Mouse (Mus musculus) MEL (cell line): ENCODE results near the gene Rap1b. TPM values are rescaled to one million over a fixed set of nuclear protein-coding genes. Genes with fewer than 3 reads are reported as not detected.

Experiments used
- DNase-seq: peaks from one replicate; pipeline ENCODE4 v3.0.0; 2011; ENCODE audit warnings: low read depth, low spot score
- H3K27ac ChIP-seq: 2 replicates; pipeline ENCODE4 v1.5.1; 2012; ENCODE audit warnings: low read depth, mild to moderate bottlenecking, control low read depth, low read length, moderate library complexity; ENCODE audit not compliant: control insufficient read depth
- H3K27me3 ChIP-seq, 2 experiments: fragments of 150-350 bp in 1 of 2; sonication (generic) in 1 of 2; 2 replicates each; pipeline ENCODE4 v1.6.1; 2012; ENCODE audit warnings: low read length in 2 of 2, mild to moderate bottlenecking in 2 of 2, improper control_type of control experiment in 1 of 2, moderate library complexity in 1 of 2; ENCODE audit not compliant: insufficient read depth in 2 of 2, control insufficient read depth in 1 of 2
- H3K36me3 ChIP-seq, 2 experiments: 2 replicates each; pipeline ENCODE4 v1.6.1; 2012 to 2014; ENCODE audit warnings: low read length in 2 of 2, improper control_type of control experiment in 1 of 2, inconsistent platforms in 1 of 2, mild to moderate bottlenecking in 1 of 2; ENCODE audit not compliant: insufficient read depth in 2 of 2, control insufficient read depth in 1 of 2
- H3K4me1 ChIP-seq, 2 experiments: fragments of 150-350 bp in 1 of 2; sonication (generic) in 1 of 2; 2 replicates each; pipeline ENCODE4 v1.6.1; 2012; ENCODE audit warnings: low read length in 2 of 2, improper control_type of control experiment in 1 of 2, mild to moderate bottlenecking in 1 of 2; ENCODE audit not compliant: insufficient read depth in 2 of 2, control insufficient read depth in 1 of 2
- H3K4me3 ChIP-seq, 2 experiments: fragments of 150-350 bp in 1 of 2; sonication (generic) in 1 of 2; 2 replicates each; pipeline ENCODE4 v1.5.1; 2012; ENCODE audit warnings: low read depth in 2 of 2, low read length in 2 of 2, mild to moderate bottlenecking in 2 of 2, moderate library complexity in 2 of 2, control low read depth in 1 of 2, improper control_type of control experiment in 1 of 2; ENCODE audit not compliant: control insufficient read depth in 1 of 2, insufficient read depth in 1 of 2
- H3K79me2 ChIP-seq: 2 replicates; pipeline ENCODE4 v1.6.1; 2012; ENCODE audit warnings: mild to moderate bottlenecking, low read length, moderate library complexity; ENCODE audit not compliant: control insufficient read depth, poor library complexity, insufficient read depth
- H3K9ac ChIP-seq: 2 replicates; pipeline ENCODE4 v1.6.1; 2012; ENCODE audit warnings: low read depth, mild to moderate bottlenecking, control low read depth, low read length, moderate library complexity; ENCODE audit not compliant: control insufficient read depth, poor library complexity, severe bottlenecking
- H3K9me3 ChIP-seq: fragments of 150-350 bp; sonication (generic); replicated peaks from 2 replicates; pipeline ENCODE4 v1.6.1; 2012; ENCODE audit warnings: mild to moderate bottlenecking, low read length, improper control_type of control experiment, moderate library complexity; ENCODE audit not compliant: insufficient read depth
- CHD1 ChIP-seq: IDR thresholded peaks from 2 replicates; pipeline ENCODE4 v1.6.1; 2012; ENCODE audit warnings: low read depth, mild to moderate bottlenecking, inconsistent platforms, low read length, improper control_type of control experiment
- CHD2 ChIP-seq: IDR thresholded peaks from 2 replicates; pipeline ENCODE4 v1.6.1; 2011; ENCODE audit warnings: low read length, improper control_type of control experiment
- E2F4 ChIP-seq: IDR thresholded peaks from 2 replicates; pipeline ENCODE4 v1.6.1; 2011; ENCODE audit warnings: low read depth, low read length, improper control_type of control experiment, borderline replicate concordance
- ELF1 ChIP-seq: IDR thresholded peaks from 2 replicates; pipeline ENCODE4 v1.6.1; 2014; ENCODE audit warnings: low read depth, mild to moderate bottlenecking, inconsistent platforms, low read length, improper control_type of control experiment, moderate library complexity
- EP300 ChIP-seq, 2 experiments: IDR thresholded peaks; 2 replicates each; pipeline ENCODE4 v1.6.1; 2011; ENCODE audit warnings: improper control_type of control experiment in 2 of 2, low read length in 2 of 2, low read depth in 1 of 2, mild to moderate bottlenecking in 1 of 2
- ETS1 ChIP-seq: IDR thresholded peaks from 2 replicates; pipeline ENCODE4 v1.6.1; 2012; ENCODE audit warnings: low read depth, mild to moderate bottlenecking, inconsistent platforms, low read length, improper control_type of control experiment, moderate library complexity
- GATA1 ChIP-seq: IDR thresholded peaks from 2 replicates; pipeline ENCODE4 v1.6.1; 2011; ENCODE audit warnings: low read depth, low read length, improper control_type of control experiment
- HCFC1 ChIP-seq: IDR thresholded peaks from 2 replicates; pipeline ENCODE4 v1.6.1; 2012; ENCODE audit warnings: low read depth, mild to moderate bottlenecking, inconsistent platforms, low read length, improper control_type of control experiment, moderate library complexity
- JUND ChIP-seq: IDR thresholded peaks from 2 replicates; pipeline ENCODE4 v1.6.1; 2011; ENCODE audit warnings: low read depth, mild to moderate bottlenecking, improper control_type of control experiment, low read length
- KAT2A ChIP-seq: conservative IDR thresholded peaks from 2 replicates; pipeline ENCODE4 v1.6.1; 2012; ENCODE audit warnings: low read depth, low read length, improper control_type of control experiment, inconsistent platforms
- MAX ChIP-seq: IDR thresholded peaks from 2 replicates; pipeline ENCODE4 v1.6.1; 2011; ENCODE audit warnings: low read length, improper control_type of control experiment
- MAZ ChIP-seq: IDR thresholded peaks from 2 replicates; pipeline ENCODE4 v1.6.1; 2012; ENCODE audit warnings: low read depth, mild to moderate bottlenecking, inconsistent platforms, low read length, improper control_type of control experiment
- MEF2A ChIP-seq: IDR thresholded peaks from 2 replicates; pipeline ENCODE4 v1.6.1; 2014; ENCODE audit warnings: low read depth, mild to moderate bottlenecking, inconsistent platforms, low read length, improper control_type of control experiment; ENCODE audit not compliant: poor library complexity, insufficient replicate concordance, severe bottlenecking; ENCODE audit errors: extremely low read depth
- MXI1 ChIP-seq: IDR thresholded peaks from 2 replicates; pipeline ENCODE4 v1.6.1; 2011; ENCODE audit warnings: mild to moderate bottlenecking, low read depth, low read length, improper control_type of control experiment
- MYB ChIP-seq: IDR thresholded peaks from 2 replicates; pipeline ENCODE4 v1.6.1; 2011; ENCODE audit warnings: mild to moderate bottlenecking, low read depth, low read length, improper control_type of control experiment
- MYC ChIP-seq: IDR thresholded peaks from 2 replicates; pipeline ENCODE4 v1.6.1; 2011; ENCODE audit warnings: low read depth, mild to moderate bottlenecking, low read length, improper control_type of control experiment, moderate library complexity
- NELFE ChIP-seq: IDR thresholded peaks from 2 replicates; pipeline ENCODE4 v1.6.1; 2011; ENCODE audit warnings: low read depth, low read length, improper control_type of control experiment
- NRF1 ChIP-seq: IDR thresholded peaks from 2 replicates; pipeline ENCODE4 v1.6.1; 2014; ENCODE audit warnings: low read depth, mild to moderate bottlenecking, inconsistent platforms, low read length, improper control_type of control experiment, moderate library complexity; ENCODE audit not compliant: poor library complexity, insufficient read depth, severe bottlenecking
- POLR2A ChIP-seq, 2 experiments: IDR thresholded peaks; 2 replicates each; pipeline ENCODE4 v1.6.1; 2011 to 2012; ENCODE audit warnings: low read length in 2 of 2, mild to moderate bottlenecking in 2 of 2, control low read depth in 1 of 2, improper control_type of control experiment in 1 of 2, low read depth in 1 of 2, moderate library complexity in 1 of 2; ENCODE audit not compliant: control insufficient read depth in 1 of 2, insufficient read depth in 1 of 2, poor library complexity in 1 of 2
- POLR2AphosphoS2 ChIP-seq: IDR thresholded peaks from 2 replicates; pipeline ENCODE4 v1.6.1; 2011; ENCODE audit warnings: low read length, improper control_type of control experiment
- POLR2AphosphoS5 ChIP-seq: IDR thresholded peaks from 2 replicates; pipeline ENCODE4 v1.6.1; 2012; ENCODE audit warnings: low read depth, borderline replicate concordance, mild to moderate bottlenecking, inconsistent platforms, low read length, moderate library complexity, mixed read lengths
- RAD21 ChIP-seq: IDR thresholded peaks from 2 replicates; pipeline ENCODE4 v1.6.1; 2011; ENCODE audit warnings: mild to moderate bottlenecking, low read depth, low read length, improper control_type of control experiment
- RCOR1 ChIP-seq: IDR thresholded peaks from 2 replicates; pipeline ENCODE4 v1.6.1; 2012; ENCODE audit warnings: low read depth, mild to moderate bottlenecking, inconsistent platforms, low read length, improper control_type of control experiment
- SIN3A ChIP-seq: IDR thresholded peaks from 2 replicates; pipeline ENCODE4 v1.6.1; 2012; ENCODE audit warnings: low read length, improper control_type of control experiment, inconsistent platforms
- SMC3 ChIP-seq: IDR thresholded peaks from 2 replicates; pipeline ENCODE4 v1.6.1; 2011; ENCODE audit warnings: low read depth, low read length, improper control_type of control experiment
- TAL1 ChIP-seq: IDR thresholded peaks from 2 replicates; pipeline ENCODE4 v1.6.1; 2012; ENCODE audit warnings: mild to moderate bottlenecking, inconsistent platforms, low read length, moderate library complexity, mixed read lengths
- TBP ChIP-seq: IDR thresholded peaks from 2 replicates; pipeline ENCODE4 v1.8.0; 2011; ENCODE audit warnings: low read depth, low read length, improper control_type of control experiment
- TCF12 ChIP-seq: IDR thresholded peaks from 2 replicates; pipeline ENCODE4 v1.6.1; 2014; ENCODE audit warnings: low read depth, mild to moderate bottlenecking, inconsistent platforms, low read length, improper control_type of control experiment, moderate library complexity
- UBTF ChIP-seq: IDR thresholded peaks from 2 replicates; pipeline ENCODE4 v1.6.1; 2012; ENCODE audit warnings: low read depth, mild to moderate bottlenecking, inconsistent platforms, low read length, improper control_type of control experiment, moderate library complexity, borderline replicate concordance; ENCODE audit not compliant: insufficient read depth
- USF1 ChIP-seq: IDR thresholded peaks from 2 replicates; pipeline ENCODE4 v1.6.1; 2014; ENCODE audit warnings: low read depth, mild to moderate bottlenecking, inconsistent platforms, low read length, improper control_type of control experiment, moderate library complexity
- USF2 ChIP-seq, 2 experiments: IDR thresholded peaks; 2 replicates each; pipeline ENCODE4 v1.6.1; 2011 to 2012; ENCODE audit warnings: improper control_type of control experiment in 2 of 2, low read length in 2 of 2, borderline replicate concordance in 1 of 2, inconsistent platforms in 1 of 2, low read depth in 1 of 2, mild to moderate bottlenecking in 1 of 2; ENCODE audit not compliant: insufficient read depth in 1 of 2
- ZC3H11A ChIP-seq: IDR thresholded peaks from 2 replicates; pipeline ENCODE4 v1.6.1; 2012; ENCODE audit warnings: low read depth, mild to moderate bottlenecking, inconsistent platforms, low read length, improper control_type of control experiment
- ZMIZ1 ChIP-seq: IDR thresholded peaks from 2 replicates; pipeline ENCODE4 v1.6.1; 2012; ENCODE audit warnings: low read depth, mild to moderate bottlenecking, inconsistent platforms, low read length, improper control_type of control experiment, moderate library complexity
- ZNF384 ChIP-seq: IDR thresholded peaks from 2 replicates; pipeline ENCODE4 v1.6.1; 2012; ENCODE audit warnings: low read depth, mild to moderate bottlenecking, inconsistent platforms, low read length, improper control_type of control experiment
- polyA plus RNA-seq, 2 experiments: library from polyadenylated mRNA; stranded (reverse) in 1 of 2; unstranded in 1 of 2; fragments of >175 nt in 1 of 2; fragments of >200 nt in 1 of 2; gene quantifications; 2 replicates each; pipeline versions ENCODE4 v1.2.1 to v1.2.4; 2012; ENCODE audit warnings: low replicate concordance in 2 of 2, low read depth in 1 of 2; ENCODE audit not compliant: insufficient read length in 2 of 2, insufficient read depth in 1 of 2, missing spikeins in 1 of 2
- total RNA-seq: library from RNA; depleted of rRNA; stranded (reverse); fragments of 300-350 nt; gene quantifications from 2 replicates; pipeline ENCODE4 v1.2.3, GENCODE M21; 2012

Rap1b gene
- total and polyA plus RNA-seq, 3 experiments = 42.3 to 89.1 (median 83.3) TPM

DNA sequence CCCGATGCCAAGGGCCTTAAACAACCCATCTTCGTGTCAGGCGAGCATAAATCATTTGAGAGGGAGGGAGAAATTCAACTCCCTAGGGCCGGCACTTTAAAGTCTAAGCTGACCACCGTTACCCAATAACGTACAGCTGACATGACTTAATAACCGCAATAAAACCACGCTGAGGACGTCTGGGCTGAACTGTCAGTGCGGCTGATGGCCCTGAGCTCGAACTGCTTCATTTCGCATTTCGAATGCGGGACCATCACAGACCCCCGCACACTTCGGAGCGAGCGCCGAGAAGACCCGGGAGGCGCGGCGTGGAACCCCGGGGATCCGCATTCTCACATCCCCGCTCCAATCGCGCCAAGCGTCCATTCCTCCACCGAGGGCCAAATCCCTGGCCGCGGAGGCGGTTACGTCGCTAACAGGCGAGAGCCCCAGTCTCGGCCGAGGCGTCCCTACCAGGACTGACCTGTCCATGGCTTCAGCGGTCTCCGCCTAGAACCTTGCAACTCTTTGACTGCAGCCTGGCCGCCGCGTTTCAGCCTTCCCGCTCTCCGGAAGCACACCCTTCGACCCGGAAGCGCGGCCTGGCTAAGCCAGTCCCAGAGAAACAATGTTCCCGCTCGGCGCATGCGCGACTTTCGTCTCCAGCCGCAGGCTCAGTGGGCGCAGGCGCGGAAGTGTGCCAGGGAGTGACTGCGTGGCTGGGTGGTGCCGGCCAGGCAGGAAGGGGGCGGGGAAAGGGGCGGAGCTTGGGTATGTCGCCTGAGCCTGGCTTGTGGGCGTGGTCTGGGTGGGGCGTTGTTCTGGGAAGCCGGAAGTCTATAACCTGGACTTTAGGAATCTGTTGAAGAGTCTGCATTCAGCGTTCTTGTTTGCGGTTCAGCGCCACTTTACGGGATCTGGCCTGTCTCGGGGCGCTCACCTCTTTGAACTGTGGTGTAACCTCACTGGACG lies 53.4 kb downstream of the Rap1b start, which contains the start of gene Nup107:
Nup107 (minus strand) TSS at position 565 of the 951 bp plus-strand sequence.
- H3K9me3 ChIP-seq = no peaks in the 10 kb centered on the region
- peak within 1 kb of the TSS; percentile 76 to 90 for H3K4me3 ChIP-seq
- peaks cover 7 to 17% of the 10 kb centered on the region in 2 experiments for H3K4me1 ChIP-seq
- peaks cover 8 to 24% of the 10 kb centered on the region in 2 experiments for H3K36me3 ChIP-seq
- no peaks in the 10 kb centered on the region for H3K27me3 ChIP-seq
- peaks cover 28% of the 10 kb centered on the region for H3K79me2 ChIP-seq
- H3K27ac ChIP-seq = peak within 1 kb of the TSS; percentile 76
- DNase-seq = peak; percentile 98
- peak within 1 kb of the TSS; percentile 92 for H3K9ac ChIP-seq
- TF ChIP-seq MAX (peak; percentile 60; the same call in 1 of the 2 replicates), JUND (no peak), TAL1 (no peak), SMC3 (no peak), MAZ (no peak; the same call in 1 of the 2 replicates), TBP (peak; percentile 82), USF2 (IDR thresholded peaks at IDR 0.05; ENCODE audit: borderline replicate concordance in 1 of 2, insufficient read depth in 1 of 2, low read depth in 1 of 2, low read length in 2 of 2) (no peak), MYC (no peak; the same call in 1 of the 2 replicates), ELF1 (peak; percentile 91), MXI1 (peak; percentile 89), RCOR1 (no peak; the same call in 1 of the 2 replicates), CHD1 (peak; percentile 89; the same call in 1 of the 2 replicates), E2F4 (0 out of 2 replicates have a peak, but pooled peaks have one; percentile 58), POLR2A (IDR thresholded peaks at IDR 0.05; ENCODE audit: control insufficient read depth in 1 of 2, insufficient read depth in 1 of 2, low read depth in 1 of 2, low read length in 2 of 2, poor library complexity in 1 of 2) (peak; percentile 79 to 92), HCFC1 (peak; percentile 95), ZC3H11A (no peak), MYB (no peak), RAD21 (no peak), KAT2A (peak; percentile 80; the same call in 1 of the 2 replicates), GATA1 (no peak), ETS1 (0 out of 2 replicates have a peak, but pooled peaks have one; percentile 18), NELFE (peak; percentile 90), NRF1 (peak; percentile 99), POLR2AphosphoS5 (no peak), POLR2AphosphoS2 (peak; percentile 65; the same call in 1 of the 2 replicates), ZNF384 (no peak), EP300 (IDR thresholded peaks at IDR 0.05; ENCODE audit: low read depth in 1 of 2, low read length in 2 of 2) (peak in 1 of 2 experiments; percentile 3; a peak in 1 of 4 replicates), ZMIZ1 (peak; percentile 77), UBTF (no peak), USF1 (no peak), TCF12 (0 out of 2 replicates have a peak, but pooled peaks have one; percentile 7), CHD2 (no peak), MEF2A (no peak), SIN3A (peak; percentile 88)
